Mouse (Mus musculus) embryonic facial prominence, embryonic 11.5 days (tissue): Measurements from ENCODE around the gene Tagln. TPM values are rescaled to one million over a fixed set of nuclear protein-coding genes. Genes with fewer than 3 reads are reported as not detected.

Experiments used
- ATAC-seq: fragments of 200-750 bp; cut with Nextera tagmentation; replicated peaks from 2 replicates; pipeline ENCODE4 v1.8.0; 2017; ENCODE audit warnings: low read depth; ENCODE audit not compliant: insufficient number of reproducible peaks, low FRiP score, low TSS enrichment
- DNase-seq: peaks from one replicate; pipeline ENCODE4 v3.0.0-alpha.2; 2015; ENCODE audit warnings: low spot score
- H3K27ac ChIP-seq: fragments of 300-500 bp; sonication (generic); replicated peaks from 2 replicates; pipeline ENCODE4 v1.5.1; 2014; ENCODE audit warnings: mild to moderate bottlenecking, low read depth, low read length, control low read depth
- H3K27me3 ChIP-seq: fragments of 300-500 bp; sonication (generic); 2 replicates; pipeline ENCODE4 v1.6.1; 2014; ENCODE audit warnings: mild to moderate bottlenecking, low read length, moderate library complexity, mixed read lengths; ENCODE audit not compliant: control insufficient read depth, insufficient read depth
- H3K36me3 ChIP-seq: fragments of 300-500 bp; sonication (generic); replicated peaks from 2 replicates; pipeline ENCODE4 v1.6.1; 2014; ENCODE audit warnings: low read depth, mild to moderate bottlenecking, low read length, moderate library complexity, mixed read lengths; ENCODE audit not compliant: control insufficient read depth, insufficient read depth
- H3K4me1 ChIP-seq: fragments of 300-500 bp; sonication (generic); 2 replicates; pipeline ENCODE4 v1.6.1; 2014; ENCODE audit warnings: low read length, mixed read lengths; ENCODE audit not compliant: control insufficient read depth, insufficient read depth
- H3K4me2 ChIP-seq: fragments of 300-500 bp; sonication (generic); 2 replicates; pipeline ENCODE4 v1.6.1; 2014; ENCODE audit warnings: low read depth, mild to moderate bottlenecking, control low read depth, low read length, moderate library complexity
- H3K4me3 ChIP-seq: fragments of 300-500 bp; sonication (generic); 2 replicates; pipeline ENCODE4 v1.5.1; 2014; ENCODE audit warnings: low read depth, low read length, control low read depth
- H3K9ac ChIP-seq: fragments of 300-500 bp; sonication (generic); replicated peaks from 2 replicates; pipeline ENCODE4 v1.6.1; 2014; ENCODE audit warnings: mild to moderate bottlenecking, control low read depth, low read length
- H3K9me3 ChIP-seq: fragments of 300-500 bp; sonication (generic); replicated peaks from 2 replicates; pipeline ENCODE4 v1.6.1; 2016; ENCODE audit warnings: mild to moderate bottlenecking, low read length, inconsistent platforms, mixed read lengths; ENCODE audit not compliant: control insufficient read depth
- WGBS: fragments of 180-500 bp; shearing (Covaris S2); extraction: QIAGEN DNeasy Blood & Tissue Kit; methylation state at CpG from one replicate; pipeline ENCODE4 v1.1.7; 2014; 5-methylcytosine and 5-hydroxymethylcytosine counted together
- polyA plus RNA-seq: library from polyadenylated mRNA; unstranded; fragments of >200 nt; fragmentation: Nextera tagmentation; extraction: Ambion mirVana; gene quantifications from 2 replicates; pipeline ENCODE4 v1.2.1, GENCODE M21; 2014

The Tagln gene
- polyA plus RNA-seq, 1 experiment from 2014 or later, result 14.1 TPM

- ATAC-seq (no peak), DNase-seq (no peak)
- Histone ChIP-seq H3K4me3 (no peak overlapping the region), H3K4me1 (no peaks in the 10 kb centered on the region), H3K9me3 (no peaks in the 10 kb centered on the region), H3K36me3 (peaks cover 6% of the 10 kb centered on the region), H3K27ac (no peak overlapping the region), H3K4me2 (no peak overlapping the region), H3K9ac (no peak overlapping the region), H3K27me3 (no peaks in the 10 kb centered on the region)
- WGBS, result 84% methylated on average over 13 of the region's 13 CpGs
Observed at GRCm38 (mm10) chr9:45944506-45945400, 8.9 kb upstream of the Tagln start.

- Histone ChIP-seq H3K27ac (no peak overlapping the region), H3K36me3 (peaks cover 6% of the 10 kb centered on the region), H3K27me3 (no peaks in the 10 kb centered on the region), H3K9ac (no peak overlapping the region), H3K4me2 (no peak overlapping the region), H3K4me1 (no peaks in the 10 kb centered on the region), H3K9me3 (no peaks in the 10 kb centered on the region), H3K4me3 (no peak overlapping the region)
- peak; percentile 35; the same call in 1 of the 2 replicates for ATAC-seq
- 92% methylated on average over 8 of the region's 8 CpGs for WGBS
- no peak for DNase-seq
Observed at GRCm38 (mm10) chr9:45943628-45944505, 8.0 kb upstream of the Tagln start.

GRCm38 (mm10) chr9:45942916-45943315 lies 7.1 kb upstream of the Tagln start:
- Histone ChIP-seq H3K4me1 (no peaks in the 10 kb centered on the region), H3K36me3 (peaks cover 2% of the 10 kb centered on the region), H3K27me3 (no peaks in the 10 kb centered on the region), H3K27ac (no peak overlapping the region), H3K9ac (no peak overlapping the region), H3K4me2 (no peak overlapping the region), H3K4me3 (no peak overlapping the region), H3K9me3 (no peaks in the 10 kb centered on the region)
- 88% methylated on average over 8 of the region's 8 CpGs for WGBS
- DNase-seq (no peak), ATAC-seq (no peak)

- H3K4me1 ChIP-seq, result no peaks in the 10 kb centered on the region
- no peaks in the 10 kb centered on the region for H3K27me3 ChIP-seq
- DNase-seq, result no peak
- H3K27ac ChIP-seq, result no peak overlapping the region
- no peak overlapping the region for H3K4me3 ChIP-seq
- no peak overlapping the region for H3K4me2 ChIP-seq
- WGBS, result 92% methylated on average over 16 of the region's 16 CpGs
- H3K9me3 ChIP-seq, result no peaks in the 10 kb centered on the region
- H3K9ac ChIP-seq, result no peak overlapping the region
- ATAC-seq, result no peak
- H3K36me3 ChIP-seq, result peaks cover 2% of the 10 kb centered on the region
Observed at GRCm38 (mm10) chr9:45942464-45942863, 6.6 kb upstream of the Tagln start.

DNA sequence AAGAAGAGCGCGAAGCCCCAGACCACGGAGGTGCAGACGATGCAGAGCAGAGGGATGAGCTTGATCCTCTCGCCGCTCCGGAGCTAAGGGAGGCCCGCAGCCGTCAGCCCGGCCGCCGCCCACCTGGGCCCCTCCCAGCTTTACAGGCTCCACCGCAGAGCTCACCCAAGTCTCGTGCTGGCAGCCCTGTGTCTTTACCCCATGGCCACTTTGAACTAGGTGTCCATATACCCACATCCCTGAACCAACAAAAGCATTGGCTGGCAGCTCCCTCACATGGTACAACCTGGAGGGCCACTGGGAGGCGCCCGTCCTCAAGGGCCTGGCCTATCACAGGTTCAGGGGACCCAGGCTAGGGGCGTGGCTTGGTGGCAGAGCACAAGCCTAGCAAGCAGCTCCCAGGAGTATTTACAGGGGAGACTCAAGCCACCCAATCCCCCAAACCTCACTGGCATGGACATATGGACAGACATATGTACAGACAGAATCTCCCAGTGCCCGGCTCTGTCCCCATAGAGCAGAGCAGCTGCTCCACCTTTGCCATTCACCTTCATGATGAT lies 5.6 kb upstream of the Tagln start:
- H3K27me3 ChIP-seq, result no peaks in the 10 kb centered on the region
- H3K4me3 ChIP-seq, result no peak overlapping the region
- 60% methylated on average over 18 of the region's 18 CpGs for WGBS
- no peak for ATAC-seq
- H3K4me2 ChIP-seq, result no peak overlapping the region
- no peaks in the 10 kb centered on the region for H3K4me1 ChIP-seq
- no peak for DNase-seq
- no peak overlapping the region for H3K27ac ChIP-seq
- peaks cover 2% of the 10 kb centered on the region for H3K36me3 ChIP-seq
- H3K9me3 ChIP-seq, result no peaks in the 10 kb centered on the region
- H3K9ac ChIP-seq, result no peak overlapping the region

DNA sequence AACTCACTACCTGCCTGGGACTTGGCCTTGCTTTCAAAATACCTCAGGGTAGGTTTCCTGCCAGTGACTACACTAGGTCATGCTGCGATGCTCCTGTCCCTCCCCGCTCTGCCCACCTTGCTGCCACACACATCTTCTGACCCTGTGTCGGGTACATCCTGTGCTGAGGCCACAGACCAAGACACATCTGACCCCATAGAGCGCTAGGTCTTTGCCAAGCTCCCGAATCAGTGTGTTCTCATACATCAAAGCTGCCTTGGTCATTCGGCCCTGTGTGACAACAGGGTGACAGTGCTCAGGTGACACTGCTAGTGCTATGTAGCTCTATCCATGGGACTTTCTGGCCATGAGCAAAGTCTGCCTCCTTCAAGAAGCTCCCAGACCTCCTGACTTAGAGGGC lies 3.9 kb upstream of the Tagln start:
- no peak for DNase-seq
- Histone ChIP-seq H3K36me3 (peaks cover 2% of the 10 kb centered on the region), H3K9ac (no peak overlapping the region), H3K9me3 (no peaks in the 10 kb centered on the region), H3K4me2 (no peak overlapping the region), H3K27me3 (no peaks in the 10 kb centered on the region), H3K4me3 (no peak overlapping the region), H3K4me1 (peaks cover 2% of the 10 kb centered on the region; the same call in 1 of the 2 replicates), H3K27ac (no peak overlapping the region)
- no peak for ATAC-seq
- WGBS, result 84% methylated on average over 6 of the region's 6 CpGs

DNA sequence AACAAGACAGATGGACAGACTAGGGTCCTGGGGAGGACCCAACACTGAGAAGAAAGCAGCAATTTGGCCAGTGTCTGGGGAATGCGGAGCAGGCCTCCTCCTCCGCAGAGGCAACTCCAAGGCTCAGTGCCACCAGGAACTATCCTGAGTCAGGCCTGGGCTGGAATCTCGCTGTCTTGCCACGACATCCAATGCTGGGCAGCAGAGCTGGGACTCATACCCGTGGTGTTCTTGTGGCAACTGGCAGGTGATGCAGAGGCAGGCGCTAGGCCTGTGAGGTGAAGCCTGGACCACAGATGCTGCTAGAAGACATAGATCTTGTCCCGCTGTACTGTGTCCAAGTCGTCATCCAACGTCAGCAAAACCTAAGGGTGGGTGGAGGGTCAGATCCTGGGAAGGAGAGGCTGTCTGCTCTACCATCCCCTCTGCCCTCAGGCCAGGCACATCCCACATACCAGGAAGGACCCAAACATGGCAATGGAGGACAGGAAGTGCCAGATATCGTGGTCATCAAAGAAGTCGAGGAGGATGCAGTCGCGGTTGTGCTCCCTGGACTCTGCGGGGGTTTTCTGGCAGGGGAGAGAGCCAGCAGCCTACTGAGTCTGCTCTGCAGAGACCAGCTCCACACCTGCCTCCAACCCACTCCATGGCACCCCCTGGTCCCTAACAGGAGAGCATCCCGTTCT lies 3.2 kb upstream of the Tagln start:
- Histone ChIP-seq H3K27me3 (no peaks in the 10 kb centered on the region), H3K4me3 (no peak overlapping the region), H3K9me3 (no peaks in the 10 kb centered on the region), H3K4me2 (no peak overlapping the region), H3K4me1 (peaks cover 2% of the 10 kb centered on the region; the same call in 1 of the 2 replicates), H3K36me3 (peaks cover 2% of the 10 kb centered on the region), H3K27ac (no peak overlapping the region), H3K9ac (no peak overlapping the region)
- WGBS, result 87% methylated on average over 15 of the region's 15 CpGs
- DNase-seq (no peak), ATAC-seq (no peak)
